Mouse (Mus musculus): ENCODE data around the gene Thap8. TPM values are rescaled to one million over a fixed set of nuclear protein-coding genes. Genes with fewer than 3 reads are reported as not detected.

The Thap8 gene
- polyA plus RNA-seq, 1 experiment from 2014 or later, result 0.79 TPM

DNA sequence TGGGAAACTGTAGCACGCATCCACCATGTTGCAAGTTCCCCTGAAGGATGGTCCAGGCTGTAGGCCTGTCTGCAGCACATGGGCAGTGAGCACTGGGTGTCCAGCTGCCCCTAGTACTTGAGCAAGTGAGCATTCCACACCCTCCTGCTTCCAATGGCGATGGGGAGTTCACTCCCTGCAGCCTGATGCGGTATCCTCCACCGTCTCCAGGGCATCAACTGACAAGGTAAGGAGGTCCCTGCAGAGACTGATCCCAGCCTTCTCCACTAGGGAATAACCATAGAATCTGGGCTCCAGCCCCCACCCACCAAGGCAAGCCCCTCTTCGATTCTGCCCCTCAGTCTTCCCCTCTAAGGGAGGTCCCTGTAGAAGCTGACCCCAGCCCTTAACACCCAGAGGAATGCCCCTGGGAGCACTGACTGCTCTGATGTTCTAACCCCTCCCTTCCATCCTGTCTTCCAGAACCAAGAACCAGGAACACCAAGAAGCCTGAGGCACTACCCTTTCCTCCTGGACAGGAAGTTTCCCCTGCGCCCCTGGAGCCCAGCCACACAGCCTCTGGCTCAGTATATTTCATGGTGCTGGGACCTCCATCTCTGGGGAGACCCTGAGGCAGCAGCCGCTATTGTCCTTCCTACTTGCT lies 9.3 kb downstream of the Thap8 start:
- H3K27me3 ChIP-seq, result 0 out of 2 replicates have a peak, but pooled peaks cover 4% of the 10 kb centered on the region
- WGBS, result 69% methylated on average over 7 of the region's 7 CpGs
- H3K27ac ChIP-seq, result no peak overlapping the region
- H3K36me3 ChIP-seq, result peaks cover 8% of the 10 kb centered on the region
- no peak overlapping the region; the same call in 1 of the 2 replicates for H3K9ac ChIP-seq (replicated peaks)
- H3K4me2 ChIP-seq (replicated peaks), result no peak overlapping the region
- no peak for ATAC-seq
- no peaks in the 10 kb centered on the region for H3K9me3 ChIP-seq
- peaks cover 36% of the 10 kb centered on the region for H3K4me1 ChIP-seq (replicated peaks)
- no peak overlapping the region for H3K4me3 ChIP-seq (replicated peaks)

- Histone ChIP-seq H3K36me3 (peaks cover 14% of the 10 kb centered on the region), H3K27me3 (0 out of 2 replicates have a peak, but pooled peaks cover 4% of the 10 kb centered on the region), H3K9me3 (no peaks in the 10 kb centered on the region), H3K4me3 (replicated peaks) (no peak overlapping the region), H3K4me2 (replicated peaks) (no peak overlapping the region), H3K4me1 (replicated peaks) (peaks cover 43% of the 10 kb centered on the region), H3K27ac (no peak overlapping the region), H3K9ac (replicated peaks) (no peak overlapping the region; the same call in 1 of the 2 replicates)
- ATAC-seq, result 0 out of 2 replicates have a peak, but pooled peaks have one; percentile 3
- WGBS, result 48% methylated on average over 10 of the region's 10 CpGs
Measured at GRCm38 (mm10) chr7:30289714-30290399, 10.0 kb downstream of the Thap8 start.

DNA sequence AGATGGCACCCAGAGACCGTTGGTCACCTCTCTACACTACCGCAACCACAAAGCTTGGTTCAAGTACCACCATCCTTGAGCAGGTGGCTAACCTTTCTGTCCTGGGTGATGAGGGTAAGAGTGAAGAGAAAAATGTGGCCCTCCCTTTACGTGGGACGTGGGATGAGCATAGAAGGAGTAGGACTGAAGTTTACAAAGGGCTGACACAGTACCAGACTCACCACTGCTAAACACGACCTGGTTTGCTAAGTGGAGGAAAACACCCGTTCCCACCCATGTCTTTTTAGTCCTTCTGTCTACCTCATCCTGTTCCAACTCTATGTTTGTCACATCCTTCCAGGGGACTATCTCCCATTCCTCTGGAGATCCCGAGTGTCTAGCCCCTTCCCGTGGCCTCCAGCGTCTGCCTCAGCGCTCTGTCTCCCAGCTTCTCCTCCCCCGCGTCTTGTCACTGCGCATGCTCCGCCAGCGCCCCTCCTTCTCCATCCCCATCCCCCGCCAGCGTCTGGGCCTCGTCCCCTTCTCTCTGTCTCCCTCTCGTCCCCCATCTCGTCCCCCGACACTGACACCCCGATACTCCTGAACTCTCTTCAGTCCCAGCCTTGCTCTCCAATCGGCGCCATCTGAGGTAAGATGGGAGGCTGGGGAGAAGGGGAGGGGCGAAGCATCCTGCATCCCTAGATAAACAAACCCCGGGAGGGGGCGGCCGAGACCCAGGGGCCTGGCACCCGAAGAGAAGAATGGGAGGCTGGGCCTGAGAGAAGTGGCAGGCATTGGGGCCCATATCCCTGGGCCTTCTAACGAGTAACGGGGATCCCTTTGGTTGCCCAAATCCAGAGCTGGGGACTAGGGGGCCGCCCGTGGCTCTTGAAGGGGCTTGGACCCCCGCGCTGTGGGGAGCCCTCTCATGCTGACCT lies 11.6 kb downstream of the Thap8 start, which contains the start of gene Clip3:
Gene Clip3 (plus strand): TSS at position 514 of the 917 bp plus-strand sequence.
- WGBS, result 6% methylated on average over 35 of the region's 35 CpGs
- peak within 1 kb of the TSS; percentile 78 for H3K27ac ChIP-seq
- ATAC-seq, result peak; percentile 89
- no peaks in the 10 kb centered on the region for H3K9me3 ChIP-seq
- peaks cover 48% of the 10 kb centered on the region for H3K4me1 ChIP-seq (replicated peaks)
- H3K4me3 ChIP-seq (replicated peaks), result peak within 1 kb of the TSS; percentile 97
- peak within 1 kb of the TSS; percentile 99 for H3K9ac ChIP-seq (replicated peaks)
- 0 out of 2 replicates have a peak, but pooled peaks cover 4% of the 10 kb centered on the region for H3K27me3 ChIP-seq
- H3K4me2 ChIP-seq (replicated peaks), result peak within 1 kb of the TSS; percentile 96
- peaks cover 30% of the 10 kb centered on the region for H3K36me3 ChIP-seq

GRCm38 (mm10) chr7:30293795-30294194 lies 13.9 kb downstream of the Thap8 start:
- 82% methylated on average over 13 of the region's 13 CpGs for WGBS
- Histone ChIP-seq H3K4me3 (replicated peaks) (no peak overlapping the region), H3K27ac (no peak overlapping the region), H3K36me3 (peaks cover 54% of the 10 kb centered on the region), H3K9me3 (no peaks in the 10 kb centered on the region), H3K4me2 (replicated peaks) (peak overlapping the region; percentile 19), H3K27me3 (0 out of 2 replicates have a peak, but pooled peaks cover 3% of the 10 kb centered on the region), H3K4me1 (replicated peaks) (peaks cover 48% of the 10 kb centered on the region), H3K9ac (replicated peaks) (peak overlapping the region; percentile 32; the same call in 1 of the 2 replicates)
- ATAC-seq, result no peak

GRCm38 (mm10) chr7:30294296-30294695 lies 14.4 kb downstream of the Thap8 start:
- Histone ChIP-seq H3K9ac (replicated peaks) (peak overlapping the region; percentile 32; the same call in 1 of the 2 replicates), H3K27me3 (no peaks in the 10 kb centered on the region), H3K4me3 (replicated peaks) (no peak overlapping the region), H3K27ac (no peak overlapping the region), H3K4me2 (replicated peaks) (peak overlapping the region; percentile 19; the same call in 1 of the 2 replicates), H3K36me3 (peaks cover 59% of the 10 kb centered on the region), H3K4me1 (replicated peaks) (peaks cover 47% of the 10 kb centered on the region), H3K9me3 (no peaks in the 10 kb centered on the region)
- 86% methylated on average over 5 of the region's 5 CpGs for WGBS
- ATAC-seq, result no peak

DNA sequence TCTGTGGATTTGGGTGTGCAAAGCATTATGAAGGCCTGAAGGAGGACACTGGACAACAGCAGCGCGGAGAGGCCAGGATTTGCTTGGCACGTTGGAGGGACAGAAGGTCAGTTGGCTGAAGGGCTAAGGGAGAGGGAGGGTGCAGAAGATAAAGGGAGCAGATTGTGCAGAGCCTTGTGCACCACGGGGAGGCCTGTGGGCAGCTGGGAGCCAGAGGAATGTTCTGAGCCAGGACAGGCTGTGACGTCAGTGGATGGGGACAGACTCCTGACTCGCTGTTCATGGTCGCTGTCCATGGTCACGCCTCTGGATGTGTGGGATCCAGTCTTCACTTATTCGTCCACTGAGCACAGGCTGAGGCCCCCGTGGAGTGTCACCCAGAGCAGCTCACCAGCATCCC lies 15.2 kb downstream of the Thap8 start:
- Histone ChIP-seq H3K27me3 (no peaks in the 10 kb centered on the region), H3K4me3 (replicated peaks) (no peak overlapping the region), H3K9me3 (no peaks in the 10 kb centered on the region), H3K27ac (no peak overlapping the region), H3K36me3 (peaks cover 67% of the 10 kb centered on the region), H3K4me1 (replicated peaks) (peaks cover 39% of the 10 kb centered on the region), H3K4me2 (replicated peaks) (no peak overlapping the region), H3K9ac (replicated peaks) (peak overlapping the region; percentile 25; the same call in 1 of the 2 replicates)
- 72% methylated on average over 10 of the region's 10 CpGs for WGBS
- no peak for ATAC-seq

- Histone ChIP-seq H3K4me3 (replicated peaks) (no peak overlapping the region), H3K9ac (replicated peaks) (no peak overlapping the region), H3K27ac (no peak overlapping the region), H3K9me3 (no peaks in the 10 kb centered on the region), H3K27me3 (no peaks in the 10 kb centered on the region), H3K4me1 (replicated peaks) (peaks cover 32% of the 10 kb centered on the region), H3K4me2 (replicated peaks) (no peak overlapping the region), H3K36me3 (peaks cover 82% of the 10 kb centered on the region)
- no peak for ATAC-seq
- 94% methylated on average over 15 of the region's 15 CpGs for WGBS
Measured at GRCm38 (mm10) chr7:30296816-30297215, 16.9 kb downstream of the Thap8 start.

GRCm38 (mm10) chr7:30297266-30297665 lies 17.4 kb downstream of the Thap8 start:
- H3K36me3 ChIP-seq, result peaks cover 86% of the 10 kb centered on the region
- 86% methylated on average over 16 of the region's 16 CpGs for WGBS
- H3K4me1 ChIP-seq (replicated peaks), result peaks cover 29% of the 10 kb centered on the region
- H3K4me2 ChIP-seq (replicated peaks), result no peak overlapping the region
- no peak for ATAC-seq
- no peaks in the 10 kb centered on the region for H3K9me3 ChIP-seq
- no peak overlapping the region for H3K27ac ChIP-seq
- no peak overlapping the region for H3K9ac ChIP-seq (replicated peaks)
- H3K4me3 ChIP-seq (replicated peaks), result no peak overlapping the region
- no peaks in the 10 kb centered on the region for H3K27me3 ChIP-seq

DNA sequence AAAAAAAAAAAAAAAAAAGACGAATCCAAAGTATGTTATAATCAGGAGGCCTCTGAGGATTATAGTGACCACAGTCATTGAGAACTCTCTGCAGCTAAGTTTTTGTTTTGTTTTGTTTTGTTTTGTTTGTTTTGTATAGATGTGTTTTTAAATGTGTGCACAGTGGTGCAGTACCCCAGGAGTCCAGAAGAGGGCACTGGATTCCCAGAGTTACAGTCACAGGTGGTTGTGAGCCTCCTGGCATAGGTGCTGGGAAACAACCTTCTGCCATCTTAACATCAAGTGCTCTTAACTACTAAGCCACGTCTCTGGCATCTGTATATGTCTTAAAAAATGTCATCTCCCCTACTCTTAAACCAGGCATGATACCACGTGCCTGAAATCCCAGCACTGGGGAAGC lies 21.0 kb downstream of the Thap8 start:
- no peak for ATAC-seq
- Histone ChIP-seq H3K27ac (no peak overlapping the region), H3K9me3 (no peaks in the 10 kb centered on the region), H3K4me3 (replicated peaks) (no peak overlapping the region), H3K9ac (replicated peaks) (no peak overlapping the region), H3K27me3 (no peaks in the 10 kb centered on the region), H3K36me3 (peaks cover 91% of the 10 kb centered on the region), H3K4me1 (replicated peaks) (no peaks in the 10 kb centered on the region), H3K4me2 (replicated peaks) (no peak overlapping the region)
- WGBS, result 49% methylated on average over 3 of the region's 3 CpGs

- no peak for ATAC-seq
- peaks cover 57% of the 10 kb centered on the region for H3K36me3 ChIP-seq
- H3K27ac ChIP-seq, result no peak overlapping the region
- no peak overlapping the region for H3K4me3 ChIP-seq (replicated peaks)
- no peaks in the 10 kb centered on the region for H3K27me3 ChIP-seq
- H3K9ac ChIP-seq (replicated peaks), result no peak overlapping the region
- no peak overlapping the region for H3K4me2 ChIP-seq (replicated peaks)
- no peaks in the 10 kb centered on the region for H3K9me3 ChIP-seq
- 94% methylated on average over 16 of the region's 16 CpGs for WGBS
- H3K4me1 ChIP-seq (replicated peaks), result peaks cover 24% of the 10 kb centered on the region
Measured at GRCm38 (mm10) chr7:30306083-30306779, 26.3 kb downstream of the Thap8 start.
